Mouse (Mus musculus): Measurements from ENCODE around the gene Zfp329.
A peak's percentile ranks its signal among the peaks of the same experiment; 100 is the strongest.
"Not testable (repeated sequence)": the region's sequence is repeated elsewhere in the genome, so short reads cannot be mapped to it uniquely, and the experiment has no call there.

Gene Zfp329

DNA sequence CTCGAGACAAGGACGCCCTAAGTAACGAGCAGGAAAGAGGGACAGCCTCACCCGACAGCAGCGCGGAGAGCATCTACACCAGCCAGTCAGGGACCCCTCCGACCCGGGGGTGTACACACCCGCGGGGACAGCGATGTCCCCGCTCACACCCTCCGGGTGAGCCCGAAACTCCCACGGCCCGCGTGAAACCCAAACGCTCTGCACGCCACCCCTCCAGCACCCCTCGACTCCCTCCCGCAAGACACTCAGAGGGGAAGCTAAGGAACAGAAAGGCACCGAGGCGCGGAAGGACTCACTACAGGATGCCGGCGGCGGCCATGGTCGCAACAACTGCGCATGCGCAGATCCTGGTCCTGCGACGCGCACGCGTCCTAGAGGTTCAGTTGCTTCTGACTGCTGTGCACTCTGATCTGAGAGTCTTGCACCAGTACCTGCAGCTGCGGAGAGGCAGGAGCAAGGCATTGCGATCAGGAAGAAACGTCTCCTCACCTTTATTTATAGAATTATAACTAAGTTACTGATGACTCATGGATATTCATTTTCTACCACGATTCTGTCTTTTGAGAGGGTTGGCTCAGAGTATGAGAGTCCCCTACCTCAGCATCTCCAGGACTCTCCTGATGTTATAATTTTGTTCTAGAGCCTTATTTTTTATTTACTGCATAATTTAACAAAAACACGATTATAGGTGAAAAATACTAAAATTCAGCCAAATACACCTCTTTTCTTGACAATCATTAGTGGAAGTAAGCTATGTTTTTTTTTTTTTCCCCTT lies at the start of gene Zfp329:
TSS of gene Zfp329 (minus strand) at position 338 of the 775 bp plus-strand sequence.
- peak; percentile 91 to 95 for DNase-seq

DNA sequence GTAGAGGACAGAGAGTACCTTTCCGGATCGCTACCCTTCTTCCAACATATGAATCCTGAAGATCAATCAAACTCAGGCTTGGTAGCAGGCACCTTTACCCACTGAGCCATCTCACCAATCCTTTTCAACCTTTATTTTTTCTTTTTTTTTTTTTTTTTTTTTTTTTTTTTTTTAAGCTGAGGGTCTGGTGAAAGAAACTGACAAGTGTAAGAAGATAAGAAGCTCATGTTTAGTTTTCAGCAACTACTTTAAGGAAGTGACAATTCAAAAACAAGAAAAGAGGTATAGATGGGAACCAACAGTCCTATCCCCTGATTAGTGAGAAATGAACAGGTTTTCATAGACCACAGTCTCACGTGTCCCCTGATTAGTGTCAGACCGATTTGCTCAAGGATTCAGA lies 17.1 kb upstream of the Zfp329 start:
- no peak for DNase-seq

DNA sequence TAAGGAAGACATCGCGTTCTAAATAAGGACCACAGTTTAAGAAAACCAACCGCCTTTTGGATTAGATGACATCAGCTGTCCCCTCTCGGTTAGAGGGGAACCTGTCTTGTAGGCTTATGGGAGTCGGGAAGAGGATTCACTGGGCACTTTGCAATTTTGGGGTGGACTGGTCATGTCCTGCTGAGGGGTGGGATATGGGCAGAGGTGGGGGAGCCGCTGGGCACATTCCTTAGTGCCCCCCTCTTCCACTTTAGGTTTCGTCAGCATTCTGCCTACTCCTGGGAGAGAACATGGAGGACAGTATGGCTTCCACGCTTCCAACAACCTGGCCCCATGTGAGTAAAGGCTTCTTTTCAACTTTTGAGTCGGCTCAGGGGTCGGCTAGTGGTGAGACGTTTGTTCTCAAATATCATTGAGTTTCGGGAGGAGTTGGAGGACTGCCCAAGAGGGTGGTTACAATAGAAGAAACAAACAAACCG lies 16.6 kb upstream of the Zfp329 start:
- peak; percentile 12 to 34 for DNase-seq

DNA sequence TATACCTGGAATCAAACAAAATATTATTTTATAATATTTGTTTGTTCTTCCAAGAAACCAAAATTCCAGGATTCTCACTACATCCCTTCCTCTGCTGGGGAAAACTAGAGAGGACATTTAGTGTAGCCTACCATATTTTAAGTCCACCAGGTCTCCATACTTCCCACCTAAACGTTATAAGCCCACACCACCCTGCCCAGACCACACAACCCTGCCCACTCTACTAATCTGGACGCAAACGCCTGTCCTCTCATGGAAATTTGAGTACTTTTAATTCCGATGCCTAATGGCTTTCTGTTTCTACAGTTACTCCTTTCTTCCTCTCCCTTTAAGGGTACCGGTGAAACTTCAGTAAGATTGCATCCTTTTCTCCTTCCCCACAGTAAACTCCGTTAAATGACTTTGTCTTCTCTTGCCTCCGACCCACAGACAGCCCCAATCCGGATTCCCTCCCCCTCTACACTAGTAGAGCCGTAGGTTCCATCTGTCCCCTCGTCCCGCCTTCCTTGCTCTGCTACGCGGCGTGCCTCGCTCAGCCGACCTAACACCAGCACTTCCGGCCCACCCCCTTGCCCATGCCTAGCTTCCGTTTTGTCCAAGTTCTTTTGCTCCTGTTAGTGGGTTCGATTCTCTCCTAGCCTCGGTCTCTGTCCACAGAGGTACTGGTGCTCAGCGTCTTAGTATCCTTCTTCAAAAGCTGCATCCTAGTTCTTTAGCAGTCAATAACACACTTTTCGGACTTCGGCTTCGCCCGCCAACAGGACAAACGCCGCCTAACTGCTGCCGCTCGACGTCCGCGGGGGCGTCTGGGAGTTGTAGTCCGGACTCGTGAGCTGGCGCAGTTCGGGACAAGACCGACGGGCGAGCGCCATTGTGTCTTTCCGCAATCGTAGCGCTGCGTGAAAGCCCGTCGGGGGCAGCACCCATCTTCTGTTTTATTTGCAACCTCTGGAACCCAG lies 15.8 kb upstream of the Zfp329 start, which contains the start of gene Zfp110:
TSS of gene Zfp110 (plus strand) at position 600 of the 959 bp plus-strand sequence.
- DNase-seq, result peak; percentile 90 to 91

DNA sequence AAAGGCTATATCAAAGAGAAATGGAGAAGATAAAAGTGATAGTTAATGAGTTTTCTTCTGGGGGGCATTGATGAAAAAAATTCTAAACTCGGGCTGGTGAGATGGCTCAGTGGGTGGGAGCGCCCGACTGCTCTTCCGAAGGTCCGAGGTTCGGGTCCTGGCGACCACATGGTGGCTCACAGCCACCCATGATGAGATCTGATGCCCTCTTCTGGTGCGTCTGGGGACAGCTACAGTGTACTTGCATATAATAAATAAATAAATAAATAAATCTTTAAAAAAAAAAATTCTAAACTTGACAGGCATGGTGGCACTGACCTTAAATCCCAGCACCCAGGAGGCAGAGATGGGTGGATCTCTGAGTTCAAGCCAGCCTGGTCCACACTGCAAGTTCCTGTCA lies 3.1 kb downstream of the Zfp329 start:
- DNase-seq, result no peak

DNA sequence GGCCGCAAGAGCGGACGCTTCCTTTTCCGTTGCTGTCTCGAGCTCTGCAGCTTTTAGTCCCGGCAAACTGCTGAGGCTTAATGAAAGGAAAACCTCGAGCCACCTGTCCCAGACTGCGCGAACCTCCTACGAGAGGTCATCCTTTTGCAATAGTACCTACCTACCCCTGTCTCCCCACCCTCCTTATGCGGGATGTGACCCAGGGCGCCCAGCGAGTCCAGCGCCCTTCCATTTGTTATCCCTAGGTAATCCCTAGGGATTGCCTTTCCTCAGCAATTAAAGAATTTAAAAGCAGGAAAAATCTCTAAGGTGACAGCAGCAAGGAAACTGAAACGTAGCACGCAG lies 15.0 kb downstream of the Zfp329 start:
- no peak for DNase-seq

DNA sequence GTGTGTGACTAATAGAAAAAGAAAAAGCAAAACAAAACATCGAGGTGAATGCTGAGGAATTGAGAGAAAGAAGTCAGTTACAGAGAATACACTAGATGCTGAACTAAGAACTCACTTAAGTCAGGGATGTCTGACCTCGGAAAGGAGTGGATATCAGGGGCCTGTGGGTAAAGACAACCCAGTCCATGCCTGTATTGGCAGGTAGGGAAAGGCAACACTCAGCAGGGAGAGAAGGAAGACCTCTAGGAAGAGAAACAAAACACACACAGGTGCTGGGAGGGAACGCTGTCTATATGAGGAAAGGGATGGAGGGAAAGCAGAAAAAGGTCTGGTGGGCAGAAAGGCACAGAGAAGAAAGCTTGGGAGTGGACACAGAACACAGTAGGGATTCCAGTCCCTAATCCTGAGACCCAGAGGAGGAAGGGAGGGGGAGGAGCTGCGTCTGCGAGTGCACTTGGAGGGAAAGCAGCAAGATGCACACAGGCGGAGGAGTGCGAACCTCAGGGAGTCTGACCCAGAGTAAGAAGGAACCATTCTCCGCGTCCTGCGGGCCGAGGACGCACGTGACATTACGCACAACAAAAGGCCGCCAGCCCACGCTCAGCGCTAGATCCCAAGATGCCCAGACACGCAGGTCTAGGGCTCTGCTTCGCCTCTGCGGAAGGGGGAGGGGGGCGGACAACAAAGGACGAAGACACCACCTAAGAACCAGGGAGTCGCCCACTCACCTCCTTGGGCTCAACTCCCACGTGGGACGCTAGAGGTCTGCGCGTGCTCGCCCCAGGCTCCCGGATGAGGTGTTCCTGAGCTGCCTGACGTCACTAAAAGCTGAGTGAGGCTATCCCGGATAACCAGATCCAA lies 15.6 kb downstream of the Zfp329 start, which contains the start of gene Zscan18:
TSS of gene Zscan18 (minus strand) at position 770 of the 861 bp plus-strand sequence.
- DNase-seq, result peak; percentile 82 to 83

DNA sequence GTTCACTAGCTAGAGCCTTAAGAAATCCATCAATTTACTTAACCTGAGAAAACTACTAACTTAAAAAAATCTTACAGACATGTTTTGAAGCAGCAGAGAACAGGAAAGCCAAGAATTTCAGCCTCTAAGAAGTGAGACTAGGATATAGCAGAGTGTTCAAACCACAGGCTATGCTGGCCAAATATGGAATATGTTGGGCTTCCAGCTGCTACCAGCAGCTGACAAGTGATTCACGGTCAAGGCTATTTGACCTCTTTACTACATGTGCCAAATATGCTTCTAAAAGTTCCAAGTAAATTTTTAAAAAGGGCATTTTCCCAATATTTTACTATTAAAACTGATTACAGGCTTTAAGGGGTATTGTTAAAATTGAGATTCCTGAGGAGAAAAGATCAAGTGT lies 19.1 kb downstream of the Zfp329 start:
- no peak for DNase-seq

DNA sequence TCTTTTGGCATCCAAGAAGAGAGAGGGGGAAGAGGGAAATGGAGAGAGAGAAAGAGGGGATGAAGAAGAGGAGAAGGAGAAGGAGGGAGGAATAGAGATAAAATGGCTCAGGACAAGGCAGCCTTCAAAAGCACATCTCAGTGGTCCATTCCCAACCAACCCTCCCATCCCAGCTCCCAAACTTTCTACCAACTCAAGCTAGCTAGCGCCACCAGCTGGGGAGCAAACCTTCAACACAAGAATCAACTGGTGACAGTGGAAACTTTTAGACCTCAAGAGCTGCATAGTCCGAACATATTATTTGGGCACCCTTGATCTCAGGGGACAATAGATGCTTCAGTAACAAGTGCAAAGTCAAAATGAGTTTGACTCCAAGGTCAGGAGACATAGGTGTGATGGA lies 20.7 kb downstream of the Zfp329 start:
- no peak for DNase-seq

DNA sequence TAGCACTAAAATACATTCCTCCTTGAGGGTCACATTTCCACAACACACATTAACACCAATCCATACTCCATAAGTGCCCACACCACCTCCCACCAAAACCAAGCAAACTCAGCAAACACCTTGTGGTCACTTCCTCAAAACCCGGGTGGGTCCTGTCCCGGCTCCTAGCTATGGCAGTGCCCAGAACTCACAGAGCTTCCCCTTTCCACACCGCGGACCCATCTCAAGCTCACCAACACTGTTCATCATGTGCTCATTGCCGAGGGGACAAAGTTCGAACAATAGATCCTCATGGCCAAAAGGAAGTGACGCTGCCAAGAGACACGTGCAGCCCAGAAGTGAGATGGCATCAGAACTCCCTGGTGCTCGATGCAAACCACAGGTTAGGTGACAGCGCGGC lies 26.0 kb downstream of the Zfp329 start:
- DNase-seq, result not testable (repeated sequence)

DNA sequence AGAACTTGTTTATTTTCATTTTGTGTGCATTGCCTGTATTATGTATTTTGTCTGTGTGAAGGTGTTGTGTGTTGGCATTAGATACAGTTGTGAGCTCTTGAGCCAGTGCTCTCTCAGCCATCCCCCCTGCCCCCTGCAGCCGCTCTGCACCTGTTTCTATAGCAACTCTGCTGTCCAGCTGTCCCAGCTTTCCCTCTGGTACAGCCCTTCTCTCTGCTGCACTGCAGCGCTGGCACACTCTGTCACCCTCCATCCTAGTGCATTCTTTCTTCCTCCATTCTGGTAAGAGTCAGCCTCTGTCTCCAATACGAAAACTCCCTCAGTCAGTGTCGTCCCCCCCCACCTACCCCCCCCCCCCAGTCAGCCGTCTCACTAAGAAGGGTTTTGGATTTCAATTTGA lies 30.6 kb downstream of the Zfp329 start:
- DNase-seq, result no peak

DNA sequence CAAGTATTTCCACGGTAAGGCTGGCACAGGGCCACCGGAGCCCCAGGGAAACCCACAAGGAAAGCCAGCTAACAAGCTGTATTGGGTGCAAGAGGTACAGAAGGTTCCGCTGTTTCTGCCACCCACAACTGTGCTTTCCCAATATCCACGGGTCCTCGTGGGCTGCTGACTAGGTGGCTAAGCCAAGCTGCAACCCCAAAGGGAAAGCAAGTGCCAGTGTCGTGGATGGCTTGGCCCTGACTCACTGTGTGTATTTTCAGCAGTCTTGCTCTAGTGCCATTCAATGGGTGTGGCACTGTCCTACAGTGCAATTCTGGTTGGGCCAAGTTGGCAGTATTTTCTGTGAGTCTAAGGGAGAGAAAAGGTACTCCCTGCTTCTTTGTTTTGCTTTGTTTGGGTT lies 31.3 kb downstream of the Zfp329 start:
- DNase-seq, result no peak

DNA sequence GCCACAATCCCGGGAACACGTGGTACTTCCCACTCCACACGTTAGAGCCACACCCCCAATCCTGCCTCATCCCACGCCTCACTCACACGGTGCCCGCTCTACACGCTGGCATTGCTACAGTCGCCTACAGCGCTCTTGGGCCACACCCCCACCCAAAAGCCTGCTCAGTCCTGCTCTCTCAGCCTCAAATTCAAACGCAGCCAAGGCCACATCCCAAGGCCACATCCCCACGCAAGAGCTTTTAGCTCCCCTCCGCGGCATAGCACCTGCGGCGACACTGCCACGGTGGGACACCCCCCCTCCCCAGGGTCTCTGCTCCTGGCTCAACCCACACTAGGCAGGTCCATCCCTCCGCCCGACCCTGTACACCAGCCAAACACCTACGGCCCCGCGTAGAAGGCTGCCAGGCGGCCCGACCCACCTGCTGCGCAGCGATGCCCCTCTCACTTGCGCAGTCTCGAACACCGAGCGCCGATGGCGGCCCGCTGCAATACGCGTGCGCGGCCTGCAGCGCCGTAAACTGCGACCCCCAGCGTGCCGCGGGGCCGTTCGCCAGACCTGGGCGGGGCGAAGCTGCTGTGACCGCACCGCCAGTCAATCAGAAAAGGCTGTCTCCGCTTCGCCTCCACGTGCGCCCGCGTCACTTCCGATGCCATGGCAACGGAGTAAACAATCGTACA lies 38.4 kb downstream of the Zfp329 start:
- DNase-seq, result peak; percentile 80 to 83

DNA sequence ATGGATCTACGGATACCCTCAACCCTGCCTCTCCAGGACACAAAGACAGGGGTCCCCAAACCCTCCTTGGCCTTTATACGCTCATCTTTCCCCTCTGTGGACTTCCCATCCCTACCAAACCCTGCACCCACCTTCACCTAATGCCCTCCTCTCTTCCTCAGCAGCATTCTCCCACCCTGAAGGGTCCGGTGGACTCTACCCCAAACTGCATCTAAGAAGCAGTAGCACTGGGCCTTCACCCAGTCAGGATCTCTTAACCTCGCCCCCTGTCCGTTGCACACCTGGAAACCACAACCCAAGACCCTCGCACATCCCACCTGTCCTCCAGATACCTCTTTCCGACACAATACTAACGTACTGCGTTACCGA lies 38.9 kb downstream of the Zfp329 start:
- no peak for DNase-seq

DNA sequence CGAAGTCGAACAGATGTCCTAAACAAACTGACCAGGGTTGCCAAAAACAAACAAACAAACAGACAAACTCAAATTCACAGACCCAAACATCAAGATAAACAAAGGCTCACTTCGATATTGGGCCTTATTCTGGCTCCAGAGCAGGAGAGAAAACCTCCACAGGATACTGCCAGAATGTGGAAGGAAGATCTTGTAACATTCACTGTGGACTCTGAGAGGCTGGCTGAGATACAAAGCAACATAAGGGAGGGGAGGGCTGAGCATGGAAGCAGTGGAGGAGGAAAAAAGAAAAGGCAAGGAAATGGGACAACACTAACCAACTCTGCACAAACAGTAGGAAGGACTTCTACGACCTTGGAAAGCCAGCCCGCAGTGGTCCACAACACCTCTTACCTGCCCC lies 39.5 kb downstream of the Zfp329 start:
- DNase-seq, result peak; percentile 43 to 56

DNA sequence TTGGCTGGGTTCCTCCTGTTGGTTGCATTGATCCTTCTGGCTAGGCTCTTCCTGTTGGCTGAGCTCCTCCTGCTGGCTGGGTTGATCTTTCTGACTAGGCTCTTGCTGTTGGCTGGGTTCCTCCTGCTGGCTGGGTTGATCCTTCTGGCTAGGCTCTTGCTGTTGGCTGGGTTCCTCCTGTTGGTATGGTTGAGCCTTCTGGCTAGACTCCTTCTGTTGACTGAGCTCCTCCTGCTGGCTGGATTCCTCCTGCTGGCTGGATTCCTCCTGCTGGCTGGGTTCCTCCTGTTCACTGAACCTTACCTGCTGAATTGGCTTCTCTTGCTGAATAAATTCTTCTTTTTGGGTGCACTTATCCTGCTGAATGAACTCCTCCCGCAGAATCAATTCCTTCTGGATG lies 44.1 kb downstream of the Zfp329 start:
- DNase-seq, result peak; percentile 93 to 95

DNA sequence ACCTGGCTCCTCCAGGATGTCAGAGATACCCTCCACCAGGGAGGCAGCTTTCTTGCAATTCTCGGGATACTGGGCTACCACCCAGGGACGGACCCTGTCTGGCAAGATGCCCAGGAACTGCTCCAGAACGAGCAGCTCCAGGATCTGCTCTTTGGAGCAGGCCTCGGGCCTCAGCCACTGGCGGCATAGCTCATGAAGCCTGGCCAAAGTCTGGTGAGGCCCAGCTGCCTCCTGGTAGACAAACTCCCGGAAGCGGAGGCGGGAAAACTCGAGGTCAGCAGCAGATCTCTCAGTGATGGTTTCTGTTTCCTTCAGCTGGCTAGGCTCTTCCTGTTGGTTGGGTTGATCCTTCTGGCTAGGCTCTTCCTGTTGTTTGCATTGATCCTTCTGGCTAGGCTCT lies 44.5 kb downstream of the Zfp329 start:
- DNase-seq, result peak; percentile 65 to 67

All from cerebellum, adult 18-20 months (tissue).